Mouse (Mus musculus) embryonic facial prominence, embryonic 15.5 days (tissue): ENCODE results near the gene Etl4. TPM values are rescaled to one million over a fixed set of nuclear protein-coding genes. Genes with fewer than 3 reads are reported as not detected.
A peak's percentile ranks its signal among the peaks of the same experiment; 100 is the strongest.

Experiments used
- ATAC-seq: fragments of 200-750 bp; cut with Nextera tagmentation; 2 replicates; pipeline ENCODE4 v1.8.0; 2017; ENCODE audit warnings: low read depth, moderate TSS enrichment; ENCODE audit not compliant: insufficient number of reproducible peaks, low FRiP score, low TSS enrichment
- H3K27ac ChIP-seq: fragments of 300-500 bp; sonication (generic); replicated peaks from 2 replicates; pipeline ENCODE4 v1.5.1; 2015; ENCODE audit warnings: mild to moderate bottlenecking, inconsistent platforms
- H3K27me3 ChIP-seq: fragments of 300-500 bp; sonication (generic); 2 replicates; pipeline ENCODE4 v1.6.1; 2015; ENCODE audit warnings: inconsistent platforms
- H3K36me3 ChIP-seq: fragments of 300-500 bp; sonication (generic); 2 replicates; pipeline ENCODE4 v1.6.1; 2015; ENCODE audit warnings: mild to moderate bottlenecking, inconsistent platforms
- H3K4me1 ChIP-seq: fragments of 300-500 bp; sonication (generic); 2 replicates; pipeline ENCODE4 v1.6.1; 2015; ENCODE audit warnings: inconsistent platforms
- H3K4me2 ChIP-seq: fragments of 300-500 bp; sonication (generic); replicated peaks from 2 replicates; pipeline ENCODE4 v1.6.1; 2015; ENCODE audit warnings: mild to moderate bottlenecking, inconsistent platforms
- H3K4me3 ChIP-seq: fragments of 300-500 bp; sonication (generic); replicated peaks from 2 replicates; pipeline ENCODE4 v1.5.1; 2015; ENCODE audit warnings: mild to moderate bottlenecking, inconsistent platforms
- H3K9ac ChIP-seq: fragments of 300-500 bp; sonication (generic); 2 replicates; pipeline ENCODE4 v1.6.1; 2015; ENCODE audit warnings: inconsistent platforms
- H3K9me3 ChIP-seq: fragments of 300-500 bp; sonication (generic); replicated peaks from 2 replicates; pipeline ENCODE4 v1.6.1; 2016; ENCODE audit warnings: inconsistent platforms
- WGBS: fragments of 180-500 bp; shearing (Covaris S2); methylation state at CpG from one replicate; pipeline ENCODE4 v1.1.7; 2015; 5-methylcytosine and 5-hydroxymethylcytosine counted together
- polyA plus RNA-seq: library from polyadenylated mRNA; unstranded; fragments of >200 nt; fragmentation: Nextera tagmentation; extraction: Ambion mirVana; gene quantifications from 2 replicates; pipeline ENCODE4 v1.2.1, GENCODE M21; 2015

The Etl4 gene
- polyA plus RNA-seq, 1 experiment from 2014 or later = 39.0 TPM

DNA sequence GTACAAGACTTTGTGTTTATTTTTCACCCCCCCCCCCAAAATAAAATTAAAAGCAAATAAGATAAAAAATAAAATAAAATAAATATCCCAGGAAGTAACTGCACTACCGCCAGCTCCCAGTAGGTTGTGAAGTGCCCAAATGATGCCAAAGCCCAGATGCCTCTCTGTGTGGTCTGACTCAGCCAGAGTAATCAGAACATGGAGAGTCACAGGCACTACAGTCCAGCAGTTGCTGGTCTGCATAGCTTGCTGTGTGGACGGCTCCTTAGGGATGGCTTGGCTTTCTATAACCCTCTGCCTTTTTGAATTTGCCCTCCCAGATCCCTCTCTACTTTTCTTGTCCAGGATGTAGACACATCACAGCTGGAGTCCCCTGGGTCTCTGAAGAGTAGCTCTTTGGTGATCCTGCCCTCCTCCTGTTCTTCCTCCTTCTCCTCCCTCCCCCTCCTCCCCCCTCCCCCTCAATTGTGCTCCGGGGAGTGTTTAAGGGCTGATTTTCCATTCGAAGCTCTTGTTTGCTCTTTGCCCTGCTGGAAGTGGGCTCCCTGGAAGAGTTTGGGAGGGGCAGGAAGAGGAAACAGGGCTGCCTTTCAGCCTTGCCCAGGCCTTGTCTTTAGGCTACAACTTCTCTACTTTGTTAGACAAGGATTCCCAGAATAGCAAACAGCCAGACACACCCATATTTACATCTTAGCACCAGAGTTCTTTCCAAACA lies 616.5 kb downstream of the Etl4 start:
- H3K27me3 ChIP-seq = no peaks in the 10 kb centered on the region
- H3K9me3 ChIP-seq = no peaks in the 10 kb centered on the region
- no peak for ATAC-seq
- H3K4me3 ChIP-seq = no peak overlapping the region
- H3K4me1 ChIP-seq = peaks cover 16% of the 10 kb centered on the region
- no peak overlapping the region for H3K9ac ChIP-seq
- no peak overlapping the region for H3K4me2 ChIP-seq
- peaks cover 12% of the 10 kb centered on the region for H3K36me3 ChIP-seq
- H3K27ac ChIP-seq = 0 out of 2 replicates have a peak overlapping the region, but pooled peaks have one; percentile 48
- 23% methylated on average over 4 of the region's 4 CpGs for WGBS

DNA sequence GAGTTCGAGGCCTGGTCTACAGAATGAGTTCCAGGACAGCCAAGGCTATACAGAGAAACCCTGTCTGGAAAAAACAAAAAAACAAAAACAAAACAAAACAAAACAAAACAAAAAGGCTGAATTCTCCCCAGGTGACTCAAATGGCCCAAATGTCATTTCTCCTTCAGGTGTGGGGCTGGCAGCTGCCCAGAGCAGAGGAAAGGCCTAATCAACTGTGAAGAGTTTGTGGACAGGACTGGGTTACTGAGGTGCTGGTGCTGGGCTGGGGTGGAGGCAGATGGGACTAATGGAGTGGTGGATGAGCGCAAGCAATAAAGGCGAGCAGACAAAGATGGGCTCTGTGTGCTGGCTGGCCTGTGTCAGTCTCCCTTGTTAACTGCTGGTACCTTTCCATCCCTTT lies 617.3 kb downstream of the Etl4 start:
- no peaks in the 10 kb centered on the region for H3K27me3 ChIP-seq
- WGBS = 91% methylated on average over 3 of the region's 3 CpGs
- no peak for ATAC-seq
- peaks cover 15% of the 10 kb centered on the region for H3K36me3 ChIP-seq
- no peaks in the 10 kb centered on the region for H3K9me3 ChIP-seq
- no peak overlapping the region for H3K4me3 ChIP-seq
- peaks cover 12% of the 10 kb centered on the region for H3K4me1 ChIP-seq
- H3K4me2 ChIP-seq = no peak overlapping the region
- H3K9ac ChIP-seq = no peak overlapping the region
- no peak overlapping the region for H3K27ac ChIP-seq

DNA sequence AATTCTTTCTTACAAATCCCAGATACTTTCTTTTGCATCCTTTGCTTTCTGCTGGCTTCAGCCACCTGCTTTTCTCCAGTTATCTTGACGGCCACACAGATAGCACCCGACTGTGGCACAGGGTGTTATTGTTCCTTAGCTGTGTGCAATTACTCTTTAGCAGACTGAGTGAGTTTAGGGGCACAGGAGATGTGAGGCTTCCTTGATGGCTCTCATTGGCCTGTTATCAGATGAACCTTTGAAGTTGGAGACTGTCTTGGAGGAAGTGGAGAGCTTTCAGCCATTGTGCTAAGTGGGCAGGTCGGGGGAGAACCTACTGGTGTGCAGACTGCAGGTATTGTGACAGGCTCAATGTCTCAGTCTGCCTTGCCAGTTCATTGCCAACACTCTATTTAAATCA lies 623.0 kb downstream of the Etl4 start:
- no peak for ATAC-seq
- Histone ChIP-seq H3K9ac (no peak overlapping the region), H3K27ac (no peak overlapping the region), H3K4me2 (no peak overlapping the region), H3K27me3 (no peaks in the 10 kb centered on the region), H3K9me3 (no peaks in the 10 kb centered on the region), H3K36me3 (peaks cover 15% of the 10 kb centered on the region), H3K4me1 (no peaks in the 10 kb centered on the region), H3K4me3 (no peak overlapping the region)
- WGBS = 69% methylated on average over 3 of the region's 3 CpGs

DNA sequence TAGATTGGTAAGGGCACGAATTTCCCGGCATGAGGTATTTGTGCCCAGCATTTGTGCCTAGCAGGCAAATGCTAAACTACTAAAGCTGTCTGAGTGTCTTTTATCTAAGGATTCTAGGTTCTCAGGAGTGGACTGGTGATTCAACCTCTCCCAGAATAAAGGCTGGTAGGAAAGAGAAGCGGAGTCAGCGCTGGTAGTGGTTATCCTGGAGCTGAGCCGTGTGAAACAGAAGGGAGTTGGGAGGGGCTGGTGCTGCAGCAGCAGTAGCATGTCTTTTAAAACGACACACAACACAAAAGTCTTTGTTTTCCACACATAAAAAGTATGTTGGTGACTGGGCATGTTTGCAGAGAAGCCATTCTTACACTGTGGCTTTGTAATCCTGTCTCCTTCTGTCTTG lies 628.2 kb downstream of the Etl4 start:
- no peaks in the 10 kb centered on the region; the same call in 1 of the 2 replicates for H3K36me3 ChIP-seq
- H3K4me3 ChIP-seq = no peak overlapping the region
- ATAC-seq = no peak
- no peak overlapping the region for H3K27ac ChIP-seq
- no peaks in the 10 kb centered on the region for H3K27me3 ChIP-seq
- H3K9me3 ChIP-seq = no peaks in the 10 kb centered on the region
- 62% methylated on average over 6 of the region's 6 CpGs for WGBS
- H3K4me2 ChIP-seq = no peak overlapping the region
- H3K9ac ChIP-seq = no peak overlapping the region
- H3K4me1 ChIP-seq = no peaks in the 10 kb centered on the region

DNA sequence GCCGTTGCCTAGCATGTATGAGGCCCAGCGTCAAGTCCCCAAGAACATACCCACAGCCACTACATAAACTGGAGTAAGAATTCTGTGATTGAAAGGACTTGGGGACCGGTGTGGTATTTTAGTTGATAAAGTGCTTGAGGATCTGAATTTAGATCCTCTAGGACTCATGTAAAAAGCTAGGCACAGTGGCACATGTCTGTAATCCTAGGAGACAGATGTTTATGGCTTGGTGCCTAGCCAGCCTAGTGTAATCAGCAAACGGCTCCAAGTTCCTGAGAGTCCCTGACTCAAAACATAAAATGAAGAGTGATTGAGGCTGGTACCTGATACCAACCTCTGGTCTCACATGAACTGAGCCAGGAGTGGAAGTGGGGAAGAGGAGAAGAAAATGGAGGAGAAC lies 629.3 kb downstream of the Etl4 start:
- H3K9ac ChIP-seq = no peak overlapping the region
- H3K9me3 ChIP-seq = no peaks in the 10 kb centered on the region
- no peak overlapping the region for H3K4me2 ChIP-seq
- H3K27me3 ChIP-seq = no peaks in the 10 kb centered on the region
- H3K27ac ChIP-seq = no peak overlapping the region
- no peaks in the 10 kb centered on the region for H3K4me1 ChIP-seq
- H3K4me3 ChIP-seq = no peak overlapping the region
- no peaks in the 10 kb centered on the region; the same call in 1 of the 2 replicates for H3K36me3 ChIP-seq
- 79% methylated on average over 4 of the region's 4 CpGs for WGBS
- ATAC-seq = no peak

DNA sequence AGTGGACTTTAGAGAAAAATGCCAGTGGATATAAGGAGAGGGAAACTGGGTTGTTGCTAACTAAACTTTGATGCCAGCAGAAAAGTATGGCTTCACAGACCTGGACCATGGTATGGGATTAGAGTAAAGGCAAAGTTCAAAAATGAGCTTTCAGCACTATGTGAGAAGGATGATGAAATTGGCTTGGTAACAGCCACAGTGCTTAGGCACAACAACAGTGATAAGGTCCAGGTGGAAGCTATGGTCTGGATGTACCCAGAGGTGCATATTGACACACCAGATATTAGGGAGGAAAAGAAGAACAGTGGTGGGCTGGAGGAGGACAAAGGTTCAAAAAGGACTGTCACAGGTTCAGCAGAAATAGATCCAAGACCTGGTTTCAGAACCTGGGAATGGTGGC lies 631.7 kb downstream of the Etl4 start:
- H3K36me3 ChIP-seq = no peaks in the 10 kb centered on the region
- H3K27me3 ChIP-seq = no peaks in the 10 kb centered on the region
- no peak overlapping the region for H3K9ac ChIP-seq
- H3K27ac ChIP-seq = no peak overlapping the region
- peaks cover 7% of the 10 kb centered on the region for H3K4me1 ChIP-seq
- H3K9me3 ChIP-seq = no peaks in the 10 kb centered on the region
- H3K4me2 ChIP-seq = no peak overlapping the region
- H3K4me3 ChIP-seq = no peak overlapping the region
- no peak for ATAC-seq

DNA sequence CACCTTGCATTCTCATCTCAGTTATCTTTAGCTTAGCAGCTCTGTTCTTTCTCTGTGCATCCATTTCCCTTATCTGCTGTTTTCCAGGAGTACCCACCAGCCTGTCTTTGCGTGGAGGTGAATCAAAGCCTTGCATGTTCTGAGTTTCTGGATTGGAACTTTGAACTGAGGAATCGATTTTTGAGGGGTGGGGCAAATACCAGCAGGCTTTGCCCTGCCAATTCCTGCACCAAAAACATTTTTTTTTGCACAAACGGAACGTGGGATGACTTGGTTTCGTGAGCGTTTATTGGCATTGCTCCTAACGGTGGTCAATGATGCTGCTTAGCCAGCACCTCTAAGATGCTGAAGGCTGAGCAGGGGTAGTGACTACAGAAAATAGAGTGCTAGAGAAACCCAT lies 632.7 kb downstream of the Etl4 start:
- no peaks in the 10 kb centered on the region for H3K27me3 ChIP-seq
- ATAC-seq = no peak
- 82% methylated on average over 7 of the region's 7 CpGs for WGBS
- H3K9me3 ChIP-seq = no peaks in the 10 kb centered on the region
- no peaks in the 10 kb centered on the region for H3K36me3 ChIP-seq
- no peak overlapping the region for H3K27ac ChIP-seq
- no peak overlapping the region for H3K9ac ChIP-seq
- H3K4me1 ChIP-seq = peaks cover 18% of the 10 kb centered on the region
- no peak overlapping the region for H3K4me2 ChIP-seq
- H3K4me3 ChIP-seq = no peak overlapping the region

DNA sequence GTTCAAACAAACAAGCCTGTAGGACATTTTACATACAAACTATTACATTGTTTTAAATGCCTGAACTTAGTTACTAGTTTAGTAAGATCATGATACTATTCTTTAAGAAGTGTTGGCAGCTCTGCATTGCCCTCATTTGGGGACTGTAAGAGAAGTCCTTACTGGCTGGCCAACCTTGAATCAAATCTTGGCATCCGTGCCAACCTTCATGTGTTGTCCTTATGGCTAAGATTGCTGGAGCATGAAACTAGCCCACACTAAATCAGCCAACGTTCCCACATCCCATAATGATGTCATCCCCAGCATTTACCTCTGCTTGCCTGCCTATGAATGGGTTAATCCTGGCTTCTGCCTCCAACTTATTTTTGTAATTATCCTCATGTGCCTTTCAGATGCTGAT lies 636.0 kb downstream of the Etl4 start:
- Histone ChIP-seq H3K36me3 (no peaks in the 10 kb centered on the region), H3K4me2 (no peak overlapping the region), H3K9ac (no peak overlapping the region), H3K27me3 (no peaks in the 10 kb centered on the region), H3K9me3 (no peaks in the 10 kb centered on the region), H3K4me3 (no peak overlapping the region), H3K4me1 (peaks cover 24% of the 10 kb centered on the region), H3K27ac (no peak overlapping the region)
- 38% methylated on average over 2 of the region's 2 CpGs for WGBS
- no peak for ATAC-seq

DNA sequence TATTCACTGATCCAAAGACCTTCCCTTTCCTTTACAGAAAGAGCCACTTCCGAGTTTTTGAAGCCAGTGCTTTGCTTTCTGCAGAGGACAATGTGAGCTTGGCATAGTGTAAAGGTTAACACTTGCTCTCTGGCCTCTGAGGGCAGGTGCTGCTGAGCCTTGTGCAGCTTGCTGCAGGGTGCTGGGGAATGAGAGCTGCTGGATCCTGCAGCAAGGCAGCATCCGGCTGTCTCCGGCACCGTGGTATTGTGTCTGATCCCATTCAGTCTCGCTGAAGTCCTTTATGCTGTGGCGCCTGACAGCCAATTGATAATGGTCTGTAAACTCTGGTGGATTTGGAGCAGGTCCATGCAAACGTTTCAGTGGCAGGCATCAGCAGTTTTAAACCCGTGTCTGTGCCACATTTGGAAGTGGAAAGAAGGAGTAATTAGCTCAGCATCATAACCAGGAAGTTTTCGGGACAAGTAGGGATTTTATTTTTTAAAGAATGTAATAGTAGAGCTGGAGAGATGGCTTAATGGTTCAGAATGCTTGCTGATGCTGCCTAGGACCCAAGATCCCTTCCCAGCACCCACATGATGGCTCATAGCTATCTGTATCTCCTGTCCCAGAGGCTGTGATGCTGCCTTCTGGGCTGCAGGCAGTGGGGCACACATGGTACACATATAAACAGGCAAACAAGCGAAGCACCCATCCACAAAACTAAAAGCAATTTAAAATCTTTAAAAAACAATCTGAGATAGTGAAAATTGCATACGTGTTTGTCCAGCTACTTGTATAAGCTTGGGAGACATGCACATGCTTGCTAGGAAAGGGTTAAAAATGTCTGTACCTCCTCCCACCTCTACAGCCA lies 637.1 kb downstream of the Etl4 start:
- no peak for ATAC-seq
- no peak overlapping the region for H3K9ac ChIP-seq
- H3K4me3 ChIP-seq = peak overlapping the region; percentile 33; the same call in 1 of the 2 replicates

DNA sequence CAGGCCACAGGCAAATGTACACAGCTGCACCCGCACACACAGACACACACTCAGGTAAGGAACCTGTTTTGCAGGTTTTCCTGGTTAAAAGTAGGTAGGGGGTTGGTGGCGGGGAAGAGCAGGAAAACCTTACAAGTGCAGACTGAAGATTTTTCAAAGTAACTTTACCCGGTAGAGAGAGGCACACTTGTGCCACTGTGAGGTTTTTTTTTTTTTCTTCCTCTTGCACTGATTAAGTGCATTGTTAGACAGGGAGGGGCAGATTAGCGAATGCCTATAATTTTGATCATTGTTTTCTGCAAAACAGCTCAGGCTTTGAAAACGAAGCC lies 637.7 kb downstream of the Etl4 start:
- Histone ChIP-seq H3K4me3 (peak overlapping the region; percentile 33), H3K4me1 (peaks cover 24% of the 10 kb centered on the region), H3K27ac (peak overlapping the region; percentile 60), H3K4me2 (peak overlapping the region; percentile 39), H3K27me3 (no peaks in the 10 kb centered on the region), H3K36me3 (no peaks in the 10 kb centered on the region), H3K9ac (no peak overlapping the region), H3K9me3 (no peaks in the 10 kb centered on the region)
- 8% methylated on average over 5 of the region's 5 CpGs for WGBS
- peak; percentile 80; the same call in 1 of the 2 replicates for ATAC-seq

More for the DNA sequence above, 637.1 kb downstream of the Etl4 start:
- WGBS = 9% methylated on average over 11 of the region's 11 CpGs
- H3K9me3 ChIP-seq = no peaks in the 10 kb centered on the region
- H3K36me3 ChIP-seq = no peaks in the 10 kb centered on the region
- H3K4me2 ChIP-seq = peak overlapping the region; percentile 39
- peak overlapping the region; percentile 60 for H3K27ac ChIP-seq
- no peaks in the 10 kb centered on the region for H3K27me3 ChIP-seq
- H3K4me1 ChIP-seq = peaks cover 24% of the 10 kb centered on the region

DNA sequence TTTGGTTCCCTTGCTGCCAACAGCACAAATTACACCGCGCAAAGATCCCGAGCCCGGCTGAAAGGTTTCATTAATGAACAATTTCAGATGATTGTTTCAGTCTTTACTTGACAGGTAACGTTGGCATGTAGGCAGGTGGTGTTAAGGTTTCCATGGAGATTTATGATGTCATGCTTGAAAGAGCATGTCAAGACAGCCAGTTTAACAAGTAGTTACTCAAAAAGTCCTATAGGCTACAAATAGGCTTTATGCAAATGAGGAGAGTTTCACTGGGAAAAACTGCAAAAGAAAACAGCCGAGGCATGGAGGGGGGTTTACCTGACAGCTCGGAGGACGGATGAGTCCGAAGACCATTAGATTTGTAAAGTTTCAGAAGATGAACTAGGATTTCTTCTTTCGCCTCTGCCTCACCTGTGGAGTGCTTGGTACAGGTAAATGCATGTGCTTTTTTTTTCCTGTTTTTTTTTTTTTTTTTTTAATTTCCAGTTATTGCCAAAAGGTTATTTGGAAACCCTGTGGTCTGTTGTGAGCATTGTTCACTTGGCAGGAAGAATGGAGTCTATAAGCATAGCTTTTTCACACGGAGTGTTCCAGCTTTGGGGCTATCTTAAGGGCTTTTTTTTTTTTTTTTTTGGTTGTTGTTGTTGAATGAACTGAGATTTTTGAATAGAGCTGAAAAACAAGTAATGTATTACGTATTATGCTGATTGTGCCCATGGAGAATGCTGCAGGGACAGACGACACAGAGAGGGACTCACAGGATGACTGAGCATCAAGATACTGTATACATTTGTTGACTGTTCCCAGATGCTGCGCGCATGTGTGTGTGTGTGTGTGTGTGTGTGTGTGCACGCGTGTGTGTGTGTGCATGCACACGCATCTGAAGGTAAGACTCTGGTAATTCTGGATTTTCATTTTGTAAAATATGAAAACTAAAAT lies 638.4 kb downstream of the Etl4 start:
- peaks cover 24% of the 10 kb centered on the region for H3K4me1 ChIP-seq
- H3K36me3 ChIP-seq = no peaks in the 10 kb centered on the region
- peak overlapping the region; percentile 33 for H3K4me3 ChIP-seq
- H3K9ac ChIP-seq = no peak overlapping the region
- H3K4me2 ChIP-seq = peak overlapping the region; percentile 39
- WGBS = 21% methylated on average over 18 of the region's 18 CpGs
- no peaks in the 10 kb centered on the region for H3K27me3 ChIP-seq
- H3K9me3 ChIP-seq = no peaks in the 10 kb centered on the region
- H3K27ac ChIP-seq = peak overlapping the region; percentile 60
- peak; percentile 51; the same call in 1 of the 2 replicates for ATAC-seq
